Comparison of ENCODE assay signal across 19 mouse cellular contexts in genomic region chr6:45389034-45389433, GRCm38 (mm10).
DNase-seq lines count a peak whose midpoint lies in the region; ATAC-seq and TF ChIP-seq lines count a peak whose summit lies in the region.
"Had no signal": no experiment of that assay in that cellular context is flagged by ENCODE, and none has a peak within 500 bp of the region (broad histone marks: within the 10 kb centered on the region; RNA-seq: fewer than 3 reads in every experiment).

No protein-coding gene starts in this region.

- DNase-seq in cerebellum, adult 11-12 months: peak; percentile 31
- DNase-seq in cerebellum, adult 8-10 months: peak; percentile 5
- DNase-seq in cerebellum, postnatal 14 days: peak; percentile 34 to 36
- DNase-seq in stomach, postnatal 0 days (ENCODE audit: low spot score): peak; percentile 42
- DNase-seq in right cerebral cortex, adult 18-20 months: no peak
- DNase-seq in T-cell, adult 2 months (ENCODE audit: low spot score): no peak
- DNase-seq: adrenal gland, adult 8-10 months; gastrocnemius, adult 2 months; gastrocnemius, postnatal 25 days; kidney, adult 2 months had no signal

- TF ChIP-seq CTCF in stomach, postnatal 0 days (IDR thresholded peaks at IDR 0.05; ENCODE audit: low read depth): no peak

- no peak for TF ChIP-seq EP300 in stomach, postnatal 0 days (optimal IDR thresholded peaks at IDR 0.05)

- no peak overlapping the region for H3K27ac ChIP-seq in stomach, postnatal 0 days (replicated peaks)
- H3K27ac ChIP-seq: embryonic facial prominence, embryonic 10.5 days; forebrain, embryonic 10.5 days; gastrocnemius, adult 2 months; hindbrain, embryonic 10.5 days; hindbrain, embryonic 14.5 days; intestine, embryonic 15.5 days had no signal

- WGBS in stomach, postnatal 0 days: 12% methylated on average over 1 of the region's 1 CpGs

- H3K4me1 ChIP-seq in stomach, postnatal 0 days (replicated peaks; ENCODE audit: control insufficient read depth, insufficient read depth): no peaks in the 10 kb centered on the region
- H3K4me1 ChIP-seq: embryonic facial prominence, embryonic 10.5 days; forebrain, embryonic 10.5 days; heart, embryonic 12.5 days; hindbrain, embryonic 10.5 days; intestine, embryonic 15.5 days had no signal

- H3K4me2 ChIP-seq in stomach, postnatal 0 days (replicated peaks; ENCODE audit: low read depth): no peak overlapping the region
- H3K4me2 ChIP-seq: heart, embryonic 12.5 days; hindbrain, embryonic 14.5 days; intestine, embryonic 15.5 days had no signal

- no peak overlapping the region for H3K4me3 ChIP-seq in stomach, postnatal 0 days (ENCODE audit: low read depth, low read length)
- H3K4me3 ChIP-seq: embryonic facial prominence, embryonic 10.5 days; erythroblast, embryonic 14.5 days; forebrain, embryonic 10.5 days; gastrocnemius, adult 2 months; heart, embryonic 12.5 days; hindbrain, embryonic 10.5 days; intestine, embryonic 15.5 days had no signal

- H3K9ac ChIP-seq in stomach, postnatal 0 days (ENCODE audit: low read length): no peak overlapping the region
- H3K9ac ChIP-seq: heart, embryonic 12.5 days; hindbrain, embryonic 14.5 days; intestine, embryonic 15.5 days had no signal

- no peaks in the 10 kb centered on the region for H3K27me3 ChIP-seq in stomach, postnatal 0 days (ENCODE audit: control insufficient read depth, insufficient read depth, low read length)
- H3K27me3 ChIP-seq: heart, embryonic 12.5 days; intestine, embryonic 15.5 days had no signal

- no peaks in the 10 kb centered on the region for H3K9me3 ChIP-seq in stomach, postnatal 0 days (ENCODE audit: control insufficient read depth, low read length)
- H3K9me3 ChIP-seq: embryonic facial prominence, embryonic 10.5 days; forebrain, embryonic 10.5 days; heart, embryonic 12.5 days; hindbrain, embryonic 10.5 days; intestine, embryonic 15.5 days had no signal

- ATAC-seq in stomach, postnatal 0 days (ENCODE audit: low FRiP score, low TSS enrichment): 0 out of 2 replicates have a peak, but pooled peaks have one; percentile 6
- ATAC-seq in erythroblast, adult 5-6 weeks (replicated peaks; ENCODE audit: low FRiP score, poor library complexity, severe bottlenecking): no peak
- ATAC-seq: forebrain, embryonic 14.5 days; intestine, embryonic 15.5 days had no signal

- H3K36me3 ChIP-seq in stomach, postnatal 0 days (ENCODE audit: control insufficient read depth, insufficient read depth, low read length): no peaks in the 10 kb centered on the region
- H3K36me3 ChIP-seq: embryonic facial prominence, embryonic 10.5 days; forebrain, embryonic 10.5 days; heart, embryonic 12.5 days; hindbrain, embryonic 10.5 days; intestine, embryonic 15.5 days had no signal

Comparison
In these comparisons a context has a peak if more than half of its experiments do, and no peak if none do; other contexts are left out.
1. DNase-seq: peak in cerebellum, adult 11-12 months (single experiment), cerebellum, adult 8-10 months (single experiment), cerebellum, postnatal 14 days (2 of 2) and stomach, postnatal 0 days (single experiment); none in right cerebral cortex, adult 18-20 months (single experiment) and T-cell, adult 2 months (single experiment).